Mouse (Mus musculus): ENCODE data around the gene Il17c. TPM values are rescaled to one million over a fixed set of nuclear protein-coding genes. Genes with fewer than 3 reads are reported as not detected.
A peak's percentile ranks its signal among the peaks of the same experiment; 100 is the strongest.

Il17c gene
- polyA plus RNA-seq, 2 experiments = 0.49 TPM; not detected in 1

DNA sequence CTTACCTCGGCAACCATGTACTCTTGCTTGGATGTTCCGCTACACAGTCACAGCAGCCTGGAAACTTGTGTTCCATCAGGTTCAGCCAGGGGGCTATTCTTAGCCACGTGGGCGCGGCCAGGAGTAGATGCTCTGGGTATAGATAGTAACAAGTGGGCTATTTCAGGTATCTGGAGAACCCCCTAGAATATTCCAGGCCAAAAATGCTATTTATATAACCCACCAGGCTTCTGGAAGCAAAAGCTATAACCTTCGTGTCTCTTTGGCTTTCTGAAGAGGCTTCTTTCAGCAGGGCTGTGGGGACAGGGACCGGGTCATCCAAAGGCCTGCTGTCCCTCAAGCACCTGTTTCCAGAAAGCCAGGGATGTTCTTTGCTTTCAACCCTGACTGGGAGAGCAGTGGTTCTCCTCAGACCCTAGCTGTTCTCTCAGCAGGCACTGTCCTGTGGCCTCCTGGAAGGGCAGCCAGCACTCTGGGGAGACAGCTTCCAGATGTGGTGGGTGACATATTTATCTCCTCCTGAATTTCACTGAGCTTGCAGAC is 29.4 kb downstream of the Il17c start:
- no peak for TF ChIP-seq POLR2A (IDR thresholded peaks at IDR 0.05; ENCODE audit: borderline replicate concordance, extremely low read depth, insufficient read depth, insufficient read length)
- peak; percentile 30; the same call in 1 of the 2 replicates for ATAC-seq (ENCODE audit: low FRiP score, low read depth)
- Histone ChIP-seq H3K4me1 (ENCODE audit: control insufficient read depth, insufficient read depth, low read length) (no peaks in the 10 kb centered on the region), H3K9me3 (ENCODE audit: control insufficient read depth, low read length) (no peaks in the 10 kb centered on the region), H3K36me3 (ENCODE audit: control insufficient read depth, insufficient read depth, low read length) (no peaks in the 10 kb centered on the region), H3K27me3 (ENCODE audit: control insufficient read depth, insufficient read depth, low read length) (no peaks in the 10 kb centered on the region), H3K9ac (ENCODE audit: low read depth, low read length, severe bottlenecking) (no peak overlapping the region), H3K4me3 (replicated peaks; ENCODE audit: low read length) (no peak overlapping the region), H3K27ac (replicated peaks; ENCODE audit: low read depth, low read length) (no peak overlapping the region), H3K4me2 (replicated peaks; ENCODE audit: low read depth, low read length, severe bottlenecking) (no peak overlapping the region)
- DNase-seq (ENCODE audit: low spot score) = no peak
- 70% methylated on average over 7 of the region's 7 CpGs for WGBS

DNA sequence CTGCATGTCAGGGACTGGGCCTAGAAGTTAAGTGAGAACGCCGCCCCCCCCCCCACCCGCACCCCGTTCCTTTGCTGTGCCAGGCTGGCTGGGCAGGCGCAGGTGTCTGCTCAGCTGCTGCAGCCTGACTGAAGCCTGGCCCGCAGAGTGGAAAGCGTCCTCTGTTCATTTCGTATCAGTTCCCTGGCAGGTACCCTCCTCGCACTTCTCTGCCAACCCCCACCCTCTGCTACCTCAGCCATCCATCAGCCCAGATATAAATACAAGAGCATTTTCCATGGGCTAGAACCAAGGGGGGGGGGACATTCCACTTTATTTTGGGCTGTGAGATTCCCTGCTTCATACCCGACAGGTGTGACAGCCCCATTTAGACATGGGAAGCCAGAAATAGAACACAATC is 30.3 kb downstream of the Il17c start:
- Histone ChIP-seq H3K4me3 (replicated peaks; ENCODE audit: low read length) (no peak overlapping the region), H3K4me2 (replicated peaks; ENCODE audit: low read depth, low read length, severe bottlenecking) (no peak overlapping the region), H3K4me1 (ENCODE audit: control insufficient read depth, insufficient read depth, low read length) (no peaks in the 10 kb centered on the region), H3K9ac (ENCODE audit: low read depth, low read length, severe bottlenecking) (no peak overlapping the region), H3K27ac (replicated peaks; ENCODE audit: low read depth, low read length) (no peak overlapping the region), H3K27me3 (ENCODE audit: control insufficient read depth, insufficient read depth, low read length) (no peaks in the 10 kb centered on the region), H3K36me3 (ENCODE audit: control insufficient read depth, insufficient read depth, low read length) (no peaks in the 10 kb centered on the region), H3K9me3 (ENCODE audit: control insufficient read depth, low read length) (no peaks in the 10 kb centered on the region)
- TF ChIP-seq POLR2A (IDR thresholded peaks at IDR 0.05; ENCODE audit: borderline replicate concordance, extremely low read depth, insufficient read depth, insufficient read length) = no peak
- WGBS = 76% methylated on average over 10 of the region's 10 CpGs
- peak; percentile 62; the same call in 1 of the 2 replicates for ATAC-seq (ENCODE audit: low FRiP score, low read depth)
- no peak for DNase-seq (ENCODE audit: low spot score)

DNA sequence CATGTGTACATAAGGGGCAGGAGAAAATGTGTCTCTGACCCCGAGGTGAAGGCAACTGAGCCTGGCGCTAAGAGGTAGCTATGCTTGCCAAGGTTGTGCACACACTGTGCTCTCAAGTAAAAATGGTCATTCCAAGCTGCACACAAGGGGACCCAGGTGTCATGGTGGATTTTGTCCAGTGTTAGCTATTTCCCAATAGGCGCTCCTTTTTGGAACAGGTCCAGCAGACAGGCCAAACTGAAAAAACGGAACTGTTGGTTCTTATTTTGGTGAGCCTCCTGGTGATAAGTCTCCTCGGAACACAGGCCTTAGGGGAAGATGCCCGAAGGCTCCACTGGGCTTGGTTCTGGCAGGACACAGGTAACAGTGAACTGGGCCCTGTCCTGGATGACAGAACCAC is 32.6 kb downstream of the Il17c start:
- Histone ChIP-seq H3K4me2 (replicated peaks; ENCODE audit: low read depth, low read length, severe bottlenecking) (no peak overlapping the region), H3K27me3 (ENCODE audit: control insufficient read depth, insufficient read depth, low read length) (peaks cover 9% of the 10 kb centered on the region; the same call in 1 of the 2 replicates), H3K4me3 (replicated peaks; ENCODE audit: low read length) (no peak overlapping the region), H3K9ac (ENCODE audit: low read depth, low read length, severe bottlenecking) (no peak overlapping the region), H3K9me3 (ENCODE audit: control insufficient read depth, low read length) (no peaks in the 10 kb centered on the region), H3K36me3 (ENCODE audit: control insufficient read depth, insufficient read depth, low read length) (no peaks in the 10 kb centered on the region), H3K4me1 (ENCODE audit: control insufficient read depth, insufficient read depth, low read length) (no peaks in the 10 kb centered on the region), H3K27ac (replicated peaks; ENCODE audit: low read depth, low read length) (no peak overlapping the region)
- 86% methylated on average over 6 of the region's 6 CpGs for WGBS
- no peak for DNase-seq (ENCODE audit: low spot score)
- no peak for TF ChIP-seq POLR2A (IDR thresholded peaks at IDR 0.05; ENCODE audit: borderline replicate concordance, extremely low read depth, insufficient read depth, insufficient read length)
- ATAC-seq (ENCODE audit: low FRiP score, low read depth) = no peak

DNA sequence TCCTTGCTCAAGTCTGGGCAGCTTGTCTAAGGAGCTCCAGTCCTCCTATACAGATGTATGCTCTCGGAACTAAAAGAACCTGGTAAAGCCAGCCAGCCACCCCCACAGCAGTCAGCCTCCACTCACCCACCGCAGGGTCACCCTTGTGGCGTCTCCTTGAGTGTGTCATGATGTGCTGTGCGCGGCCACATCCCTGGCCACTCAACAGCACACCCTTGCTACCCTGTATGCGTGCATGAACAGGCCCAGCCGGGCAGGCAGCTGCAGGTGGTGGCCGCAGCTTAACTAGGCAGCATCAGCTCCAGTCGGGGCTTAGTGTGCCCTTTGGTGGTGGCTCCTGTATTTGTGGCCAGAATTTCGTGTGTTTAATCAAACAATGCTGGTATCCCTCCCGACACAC is 35.4 kb downstream of the Il17c start:
- Histone ChIP-seq H3K4me3 (replicated peaks; ENCODE audit: low read length) (no peak overlapping the region), H3K9me3 (ENCODE audit: control insufficient read depth, low read length) (no peaks in the 10 kb centered on the region), H3K9ac (ENCODE audit: low read depth, low read length, severe bottlenecking) (no peak overlapping the region), H3K36me3 (ENCODE audit: control insufficient read depth, insufficient read depth, low read length) (no peaks in the 10 kb centered on the region), H3K4me1 (ENCODE audit: control insufficient read depth, insufficient read depth, low read length) (peaks cover 13% of the 10 kb centered on the region), H3K4me2 (replicated peaks; ENCODE audit: low read depth, low read length, severe bottlenecking) (no peak overlapping the region), H3K27me3 (ENCODE audit: control insufficient read depth, insufficient read depth, low read length) (peaks cover 31% of the 10 kb centered on the region), H3K27ac (replicated peaks; ENCODE audit: low read depth, low read length) (no peak overlapping the region)
- 69% methylated on average over 11 of the region's 11 CpGs for WGBS
- ATAC-seq (ENCODE audit: low FRiP score, low read depth) (no peak), DNase-seq (ENCODE audit: low spot score) (no peak)
- no peak for TF ChIP-seq POLR2A (IDR thresholded peaks at IDR 0.05; ENCODE audit: borderline replicate concordance, extremely low read depth, insufficient read depth, insufficient read length)

DNA sequence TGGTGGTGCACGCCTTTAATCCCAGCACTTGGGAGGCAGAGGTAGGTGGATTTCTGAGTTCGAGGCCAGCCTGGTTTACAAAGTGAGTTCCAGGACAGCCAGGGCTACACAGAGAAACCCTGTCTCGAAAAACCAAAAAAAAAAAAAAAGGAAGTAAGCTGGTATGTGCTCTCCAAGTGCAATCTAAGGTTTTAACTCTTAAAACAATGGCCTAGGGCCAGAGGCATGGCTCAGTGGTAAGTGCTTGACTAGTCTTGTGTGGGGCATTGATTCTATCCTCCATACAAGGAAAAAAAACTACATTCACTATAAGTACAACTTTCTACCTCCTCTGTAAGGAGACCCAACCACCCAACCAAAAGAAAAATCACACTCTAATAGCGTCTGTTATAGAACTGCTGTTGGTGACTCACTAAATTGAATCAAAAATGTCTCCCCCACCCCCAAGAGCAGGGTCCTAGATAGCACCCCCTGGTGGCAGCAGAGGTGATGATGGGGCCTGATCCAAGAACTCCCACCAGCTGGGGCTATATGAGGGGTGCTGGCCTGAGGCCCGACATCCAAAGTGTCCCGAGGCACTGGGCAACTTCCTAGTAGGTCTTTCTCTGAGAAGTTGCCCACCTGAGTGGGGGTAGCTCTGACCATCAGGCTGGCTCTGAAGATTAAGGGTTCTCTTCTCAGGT is 37.5 kb downstream of the Il17c start:
- no peaks in the 10 kb centered on the region for H3K9me3 ChIP-seq (ENCODE audit: control insufficient read depth, low read length)
- no peak overlapping the region for H3K4me3 ChIP-seq (replicated peaks; ENCODE audit: low read length)
- no peak overlapping the region for H3K4me2 ChIP-seq (replicated peaks; ENCODE audit: low read depth, low read length, severe bottlenecking)
- no peak overlapping the region for H3K27ac ChIP-seq (replicated peaks; ENCODE audit: low read depth, low read length)
- no peak overlapping the region for H3K9ac ChIP-seq (ENCODE audit: low read depth, low read length, severe bottlenecking)
- DNase-seq (ENCODE audit: low spot score) (no peak), ATAC-seq (ENCODE audit: low FRiP score, low read depth) (no peak)
- no peak for TF ChIP-seq POLR2A (IDR thresholded peaks at IDR 0.05; ENCODE audit: borderline replicate concordance, extremely low read depth, insufficient read depth, insufficient read length)
- 50% methylated on average over 5 of the region's 6 CpGs for WGBS
- H3K4me1 ChIP-seq (ENCODE audit: control insufficient read depth, insufficient read depth, low read length) = peaks cover 13% of the 10 kb centered on the region
- no peaks in the 10 kb centered on the region for H3K36me3 ChIP-seq (ENCODE audit: control insufficient read depth, insufficient read depth, low read length)
- peaks cover 31% of the 10 kb centered on the region for H3K27me3 ChIP-seq (ENCODE audit: control insufficient read depth, insufficient read depth, low read length)
